Mouse (Mus musculus) hematopoietic stem cell, adult 5-6 weeks (primary cell): Measurements from ENCODE around the gene Siah2. TPM values are rescaled to one million over a fixed set of nuclear protein-coding genes. Genes with fewer than 3 reads are reported as not detected.

ENCODE experiments used
- ATAC-seq, 2 experiments: fragments of 125-278 bp in 1 of 2; replicated peaks in 1 of 2; 2 replicates each; pipeline ENCODE4 v1.8.0; 2016 to 2017; ENCODE audit warnings: inconsistent platforms in 2 of 2, mild to moderate bottlenecking in 2 of 2, moderate number of reproducible peaks in 2 of 2, low read depth in 1 of 2, moderate TSS enrichment in 1 of 2; ENCODE audit not compliant: low FRiP score in 2 of 2, poor library complexity in 2 of 2, severe bottlenecking in 2 of 2, insufficient read depth in 1 of 2, low TSS enrichment in 1 of 2
- total RNA-seq: library from RNA; stranded (forward); fragments of 172-1452, 232-1000 nt; gene quantifications from 2 replicates; pipeline ENCODE4 v1.2.3, GENCODE M21; 2017

Siah2 gene
- total RNA-seq, 1 experiment from 2014 or later = 16.0 TPM

DNA sequence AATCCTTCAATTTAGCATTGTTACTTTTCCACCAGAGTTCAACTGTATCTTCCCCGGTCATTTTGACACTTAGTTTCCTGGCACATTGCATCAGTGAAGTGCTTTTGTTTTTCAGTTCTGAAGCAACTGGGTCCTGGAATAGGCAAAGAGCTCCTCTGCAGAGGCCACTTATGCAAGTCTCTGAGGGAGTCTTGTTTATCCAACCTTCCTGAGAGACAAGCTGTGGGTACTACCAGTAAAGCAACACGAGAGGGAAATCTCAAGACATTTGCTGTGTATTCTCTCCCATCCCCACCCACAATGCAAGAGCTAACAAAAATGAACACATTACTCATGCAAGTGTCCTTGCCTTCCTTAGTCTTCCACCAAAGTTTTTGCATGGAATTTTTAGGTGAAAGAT is 60.5 kb downstream of the Siah2 start:
- ATAC-seq = no peak

DNA sequence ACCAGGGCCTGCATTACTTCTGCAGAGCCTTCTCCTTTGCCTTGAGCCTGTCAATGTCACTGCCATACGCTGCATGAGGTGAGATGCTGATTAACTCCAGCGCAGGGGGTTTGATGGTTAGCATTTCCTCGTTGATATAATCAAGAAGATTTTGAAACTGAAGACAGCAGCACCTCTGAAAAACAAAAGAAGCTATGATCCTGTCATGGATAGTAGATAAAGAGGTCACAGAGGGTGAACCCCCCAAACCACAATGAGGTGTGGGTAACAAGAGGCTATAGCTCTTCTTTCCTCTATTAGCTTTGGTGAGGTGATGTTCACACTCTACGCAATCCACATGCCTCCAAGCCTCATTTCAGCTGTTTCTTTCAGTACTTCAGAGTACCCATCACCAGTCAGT is 67.2 kb downstream of the Siah2 start:
- no peak for ATAC-seq

Other genes with a start within 250 kb of the Siah2 start
- 115 and 125 TPM in 2 replicates for gene Eif2a, start 166.6 kb downstream of the Siah2 start, total RNA-seq
- 78.7 and 86.1 TPM in 2 replicates for gene Serp1, start 166.5 kb downstream of the Siah2 start, total RNA-seq
- 145 and 184 TPM in 2 replicates for gene Selenot, start 115.8 kb downstream of the Siah2 start, total RNA-seq
- not detected in 2 replicates for gene Erich6, start 55.2 kb downstream of the Siah2 start, total RNA-seq
- gene Mindy4b-ps, start 129.9 kb upstream of the Siah2 start, total RNA-seq = not detected in 2 replicates
- not detected in 2 replicates for gene Clrn1, start 192.9 kb upstream of the Siah2 start, total RNA-seq